Mouse (Mus musculus): ENCODE results near the gene Hdc. TPM values are rescaled to one million over a fixed set of nuclear protein-coding genes. Genes with fewer than 3 reads are reported as not detected.

The Hdc gene
- polyA plus RNA-seq, 1 experiment from 2014 or later: 7.4 TPM

DNA sequence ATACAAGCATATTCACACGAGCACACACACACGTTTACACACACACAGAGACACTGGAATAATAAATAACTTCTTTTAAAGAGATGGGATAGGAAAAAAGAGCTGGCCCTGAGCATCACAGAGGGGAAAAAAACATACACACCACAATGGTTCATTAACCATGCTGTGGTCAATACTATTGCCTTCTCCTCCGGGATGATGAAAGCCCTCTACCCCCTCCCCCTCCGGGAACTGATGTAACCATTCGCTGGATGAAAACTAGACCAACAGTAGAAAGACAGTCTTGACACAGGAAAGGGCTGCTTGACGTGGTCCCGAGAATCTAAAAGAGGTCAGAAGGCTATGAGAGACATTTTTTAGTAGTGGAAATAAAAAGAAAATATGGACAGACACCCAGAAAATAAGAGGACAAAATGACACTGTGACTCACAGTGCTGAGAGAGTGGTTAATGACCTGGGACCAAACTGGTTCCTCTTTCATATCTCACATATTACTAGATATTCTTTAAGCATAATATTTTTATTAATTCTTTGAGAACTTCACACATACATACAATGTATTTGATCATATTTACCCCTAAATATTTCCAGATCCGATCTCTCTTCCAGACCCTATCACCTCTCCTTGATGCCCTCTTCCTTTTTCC lies 67.7 kb downstream of the Hdc start:
- Histone ChIP-seq H3K9me3 (replicated peaks) (no peaks in the 10 kb centered on the region), H3K27me3 (peaks cover 54% of the 10 kb centered on the region), H3K27ac (no peak overlapping the region), H3K9ac (no peak overlapping the region), H3K4me2 (no peak overlapping the region), H3K36me3 (no peaks in the 10 kb centered on the region), H3K4me1 (replicated peaks) (peaks cover 19% of the 10 kb centered on the region), H3K4me3 (replicated peaks) (no peak overlapping the region)
- no peak for DNase-seq
- no peak for ATAC-seq (ENCODE audit: low read depth)
- 41% methylated on average over 8 of the region's 8 CpGs for whole genome bisulfite sequencing (ENCODE audit: insufficient replicate concordance)

GRCm38 (mm10) chr2:126549681-126550080 lies 69.4 kb downstream of the Hdc start:
- ATAC-seq (ENCODE audit: low read depth): no peak
- Histone ChIP-seq H3K27ac (no peak overlapping the region), H3K27me3 (peaks cover 40% of the 10 kb centered on the region), H3K4me3 (replicated peaks) (no peak overlapping the region), H3K9me3 (replicated peaks) (no peaks in the 10 kb centered on the region), H3K36me3 (no peaks in the 10 kb centered on the region), H3K4me1 (replicated peaks) (peaks cover 19% of the 10 kb centered on the region), H3K9ac (no peak overlapping the region), H3K4me2 (no peak overlapping the region)
- no peak for DNase-seq
- WGBS (ENCODE audit: insufficient replicate concordance): 57% methylated on average over 7 of the region's 7 CpGs

- Histone ChIP-seq H3K4me1 (replicated peaks) (0 out of 2 replicates have a peak, but pooled peaks cover 4% of the 10 kb centered on the region), H3K27ac (no peak overlapping the region), H3K9me3 (replicated peaks) (no peaks in the 10 kb centered on the region), H3K9ac (no peak overlapping the region), H3K27me3 (peaks cover 8% of the 10 kb centered on the region), H3K36me3 (no peaks in the 10 kb centered on the region), H3K4me3 (replicated peaks) (no peak overlapping the region), H3K4me2 (no peak overlapping the region)
- 57% methylated on average over 3 of the region's 3 CpGs for WGBS (ENCODE audit: insufficient replicate concordance)
- DNase-seq (no peak), ATAC-seq (ENCODE audit: low read depth) (no peak)
Observed at GRCm38 (mm10) chr2:126546392-126546791, 72.7 kb downstream of the Hdc start.

GRCm38 (mm10) chr2:126545297-126545696 lies 73.8 kb downstream of the Hdc start:
- Histone ChIP-seq H3K9ac (no peak overlapping the region), H3K4me3 (replicated peaks) (no peak overlapping the region), H3K4me1 (replicated peaks) (no peaks in the 10 kb centered on the region), H3K4me2 (no peak overlapping the region), H3K36me3 (no peaks in the 10 kb centered on the region), H3K9me3 (replicated peaks) (no peaks in the 10 kb centered on the region), H3K27ac (no peak overlapping the region), H3K27me3 (no peaks in the 10 kb centered on the region)
- 53% methylated on average over 5 of the region's 5 CpGs for WGBS (ENCODE audit: insufficient replicate concordance)
- DNase-seq (no peak), ATAC-seq (ENCODE audit: low read depth) (0 out of 2 replicates have a peak, but pooled peaks have one; percentile 34)

Other genes starting within 250 kb of the Hdc start
- 4.1 and 4.6 TPM in 2 replicates for gene Atp8b4, start 118.6 kb downstream of the Hdc start, polyA plus RNA-seq (2015; fragmentation: Nextera tagmentation; extraction: Ambion mirVana)
- 63.7 and 72.8 TPM in 2 replicates for gene Slc27a2, start 66.9 kb downstream of the Hdc start, polyA plus RNA-seq (2015; fragmentation: Nextera tagmentation; extraction: Ambion mirVana)
- 28.5 and 33.0 TPM in 2 replicates for gene Gabpb1, start 57.0 kb upstream of the Hdc start, polyA plus RNA-seq (2015; fragmentation: Nextera tagmentation; extraction: Ambion mirVana)
- 18.0 and 25.6 TPM in 2 replicates for gene Usp8, start 88.0 kb upstream of the Hdc start, polyA plus RNA-seq (2015; fragmentation: Nextera tagmentation; extraction: Ambion mirVana)
- 1.8 and 2.1 TPM in 2 replicates for gene Usp50, start 164.2 kb upstream of the Hdc start, polyA plus RNA-seq (2015; fragmentation: Nextera tagmentation; extraction: Ambion mirVana)

All from liver, embryonic 13.5 days (tissue).